Mouse (Mus musculus): ENCODE results near the gene Prps1.
"Not testable (repeated sequence)": the region's sequence is repeated elsewhere in the genome, so short reads cannot be mapped to it uniquely, and the experiment has no call there.

DNA sequence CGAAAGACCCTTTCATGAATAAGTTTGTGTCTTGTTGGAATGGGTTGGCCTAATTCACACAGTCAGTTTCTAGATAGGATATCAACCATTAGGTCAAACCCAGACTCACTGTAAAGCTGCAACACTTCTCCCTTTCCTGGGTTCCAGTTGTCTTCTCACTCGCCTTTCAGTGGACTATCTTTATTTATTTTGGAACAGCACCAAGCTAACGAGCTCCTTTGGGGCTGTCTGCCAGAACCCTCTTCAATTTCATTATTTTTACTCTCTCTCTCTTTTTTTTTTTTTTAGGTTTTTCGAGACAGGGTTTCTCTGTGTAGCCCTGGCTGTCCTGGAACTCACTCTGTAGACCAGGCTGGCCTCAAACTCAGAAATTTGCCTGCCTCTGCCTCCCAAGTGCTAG lies 42.0 kb downstream of the Prps1 start:
- not testable (repeated sequence) for TF ChIP-seq GATA1, TAL1 (IDR thresholded peaks at IDR 0.05; ENCODE audit: low read length)

All from erythroblast, embryonic 14.5 days (primary cell).